Mouse (Mus musculus): ENCODE measurements around the gene St6galnac3. TPM values are rescaled to one million over a fixed set of nuclear protein-coding genes. Genes with fewer than 3 reads are reported as not detected.

St6galnac3 gene
- polyA plus RNA-seq, 1 experiment from 2014 or later = 27.2 TPM

DNA sequence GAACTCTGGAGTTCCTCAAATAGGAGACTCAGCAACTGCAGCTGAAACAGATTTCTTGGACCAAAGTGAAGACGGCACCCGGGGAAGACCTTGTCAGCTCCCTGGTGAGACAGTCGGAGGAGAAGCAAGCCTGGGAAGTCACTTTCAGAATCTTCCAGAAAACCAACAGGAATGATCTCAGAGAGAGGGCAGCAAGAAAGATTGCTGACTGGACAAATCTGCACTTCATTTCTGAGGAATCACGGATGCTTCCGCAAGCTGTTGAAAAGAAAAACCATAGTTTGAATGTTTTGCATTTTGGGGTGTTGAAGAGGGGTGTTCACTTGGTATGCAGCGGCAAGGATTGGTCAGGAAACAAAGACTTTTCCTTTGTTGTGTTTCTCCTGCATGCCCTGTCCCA is 24.4 kb upstream of the St6galnac3 start:
- Histone ChIP-seq H3K9ac (no peak overlapping the region), H3K4me2 (no peak overlapping the region), H3K27ac (replicated peaks) (no peak overlapping the region), H3K9me3 (no peaks in the 10 kb centered on the region), H3K27me3 (no peaks in the 10 kb centered on the region), H3K4me1 (replicated peaks) (no peaks in the 10 kb centered on the region), H3K36me3 (no peaks in the 10 kb centered on the region), H3K4me3 (no peak overlapping the region)
- WGBS = 83% methylated on average over 6 of the region's 6 CpGs
- ATAC-seq (ENCODE audit: low read depth) = no peak

DNA sequence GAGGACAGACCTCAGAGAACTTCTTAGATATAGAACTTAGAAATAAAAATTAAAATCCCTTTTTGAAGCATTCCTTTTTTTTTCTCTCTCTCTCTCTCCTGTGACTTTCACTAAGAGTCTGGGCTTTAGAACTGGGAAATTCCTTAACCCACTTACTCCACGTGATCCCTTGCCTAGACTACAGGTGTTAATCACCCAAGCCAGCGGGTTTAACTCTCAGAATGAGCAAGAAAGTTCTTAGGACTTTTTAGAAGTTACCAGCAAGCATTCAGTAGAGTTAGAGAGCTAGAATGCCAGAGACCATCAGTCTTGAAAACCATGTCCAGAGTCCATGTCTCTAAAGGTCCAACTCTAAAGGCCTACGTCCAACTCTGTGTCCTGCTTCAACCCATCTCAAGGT is 23.3 kb upstream of the St6galnac3 start:
- no peak overlapping the region for H3K9ac ChIP-seq
- H3K4me3 ChIP-seq = no peak overlapping the region
- no peaks in the 10 kb centered on the region for H3K9me3 ChIP-seq
- no peak overlapping the region for H3K27ac ChIP-seq (replicated peaks)
- no peaks in the 10 kb centered on the region for H3K36me3 ChIP-seq
- 88% methylated on average over 3 of the region's 3 CpGs for WGBS
- no peaks in the 10 kb centered on the region for H3K27me3 ChIP-seq
- no peak for ATAC-seq (ENCODE audit: low read depth)
- no peak overlapping the region for H3K4me2 ChIP-seq
- H3K4me1 ChIP-seq (replicated peaks) = no peaks in the 10 kb centered on the region

DNA sequence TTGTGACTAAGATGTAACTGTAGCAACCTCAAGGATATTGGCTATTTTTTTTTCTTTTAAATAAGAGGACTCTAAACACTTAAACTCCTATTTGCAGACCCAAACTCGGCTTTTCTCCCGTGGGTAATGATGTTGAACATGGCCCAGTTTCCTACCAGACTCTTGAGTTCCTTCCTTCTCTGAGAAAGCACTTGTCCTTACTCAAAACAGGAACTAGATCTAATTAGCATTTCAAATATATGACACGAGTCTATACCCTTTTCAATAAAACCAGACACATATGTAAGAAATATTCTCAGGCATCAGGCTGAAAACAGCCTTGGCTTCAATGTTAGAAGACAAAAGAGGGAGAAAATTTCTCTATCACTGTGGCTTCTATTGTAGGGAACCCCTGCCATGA is 20.1 kb upstream of the St6galnac3 start:
- H3K4me3 ChIP-seq = no peak overlapping the region
- H3K9me3 ChIP-seq = no peaks in the 10 kb centered on the region
- no peak overlapping the region for H3K27ac ChIP-seq (replicated peaks)
- WGBS = 78% methylated on average over 3 of the region's 3 CpGs
- no peaks in the 10 kb centered on the region for H3K4me1 ChIP-seq (replicated peaks)
- H3K27me3 ChIP-seq = no peaks in the 10 kb centered on the region
- no peak overlapping the region for H3K9ac ChIP-seq
- H3K36me3 ChIP-seq = no peaks in the 10 kb centered on the region
- no peak for ATAC-seq (ENCODE audit: low read depth)
- no peak overlapping the region for H3K4me2 ChIP-seq

DNA sequence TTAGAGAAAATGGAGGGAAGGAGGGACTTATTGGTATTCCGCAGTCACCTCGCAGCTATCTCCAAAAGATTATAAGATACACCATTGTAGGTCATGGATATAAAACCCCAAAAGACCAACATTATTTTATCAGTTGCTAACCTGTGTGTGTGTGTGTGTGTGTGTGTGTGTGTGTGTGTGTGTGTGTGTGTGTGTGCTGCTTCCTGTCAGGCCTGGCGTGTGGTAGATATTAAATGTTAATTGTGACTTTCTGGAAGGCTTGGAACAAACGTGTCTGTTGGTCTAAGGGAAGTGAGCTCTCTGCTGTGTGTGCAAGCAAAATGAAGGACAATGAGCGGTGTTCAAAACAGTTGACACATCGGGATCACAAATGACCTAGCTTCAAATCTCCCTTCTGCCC is 19.5 kb upstream of the St6galnac3 start:
- Histone ChIP-seq H3K4me2 (no peak overlapping the region), H3K4me3 (no peak overlapping the region), H3K36me3 (no peaks in the 10 kb centered on the region), H3K9me3 (no peaks in the 10 kb centered on the region), H3K9ac (no peak overlapping the region), H3K27ac (replicated peaks) (no peak overlapping the region), H3K27me3 (no peaks in the 10 kb centered on the region), H3K4me1 (replicated peaks) (0 out of 2 replicates have a peak, but pooled peaks cover under 1% of the 10 kb centered on the region)
- WGBS = 87% methylated on average over 6 of the region's 6 CpGs
- ATAC-seq (ENCODE audit: low read depth) = no peak

DNA sequence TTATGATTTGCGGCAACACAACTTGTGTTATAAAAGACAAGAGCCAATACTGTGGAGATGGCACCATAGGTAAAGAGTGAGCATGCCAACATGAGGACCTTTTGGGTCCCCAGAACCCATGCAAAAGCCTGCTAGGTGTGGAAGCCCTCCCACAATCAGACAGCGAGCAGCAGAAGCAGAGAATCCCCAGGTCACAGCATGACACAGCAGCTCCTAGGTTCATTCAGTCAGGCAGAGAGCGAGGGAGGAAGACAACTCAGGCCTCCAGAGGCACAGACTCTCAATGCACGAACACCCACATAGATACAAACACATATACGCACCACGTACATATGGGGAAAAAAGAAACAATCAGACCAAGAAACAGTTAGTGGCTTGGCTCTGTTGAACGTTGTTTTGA is 16.8 kb upstream of the St6galnac3 start:
- H3K36me3 ChIP-seq = no peaks in the 10 kb centered on the region
- H3K27ac ChIP-seq (replicated peaks) = no peak overlapping the region
- no peak overlapping the region for H3K4me3 ChIP-seq
- peaks cover 22% of the 10 kb centered on the region for H3K4me1 ChIP-seq (replicated peaks)
- no peaks in the 10 kb centered on the region for H3K27me3 ChIP-seq
- ATAC-seq (ENCODE audit: low read depth) = no peak
- WGBS = 90% methylated on average over 7 of the region's 7 CpGs
- no peak overlapping the region for H3K9ac ChIP-seq
- H3K9me3 ChIP-seq = no peaks in the 10 kb centered on the region
- H3K4me2 ChIP-seq = no peak overlapping the region

DNA sequence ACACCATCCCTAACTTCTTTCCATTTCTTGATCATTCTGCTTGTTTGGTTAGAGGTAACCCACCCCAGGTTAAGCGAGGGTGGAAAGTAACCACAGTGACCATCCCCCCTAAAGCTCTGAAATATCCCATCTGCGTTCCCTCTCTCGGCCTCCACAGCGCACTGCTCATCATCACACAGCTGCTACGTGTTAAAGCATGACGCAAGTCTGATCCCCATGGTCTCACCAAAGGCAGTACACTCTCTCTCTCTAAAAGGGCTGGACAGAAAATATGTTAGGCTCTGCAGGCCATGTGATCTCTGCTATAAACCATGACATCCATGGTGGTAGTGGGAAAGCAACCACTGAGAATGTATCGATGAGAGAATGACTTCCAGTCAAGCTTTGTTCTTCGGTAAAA is 14.4 kb upstream of the St6galnac3 start:
- no peak overlapping the region for H3K4me3 ChIP-seq
- H3K27me3 ChIP-seq = no peaks in the 10 kb centered on the region
- no peak overlapping the region for H3K4me2 ChIP-seq
- H3K9ac ChIP-seq = no peak overlapping the region
- peaks cover 42% of the 10 kb centered on the region for H3K4me1 ChIP-seq (replicated peaks)
- no peak for ATAC-seq (ENCODE audit: low read depth)
- H3K36me3 ChIP-seq = no peaks in the 10 kb centered on the region
- H3K9me3 ChIP-seq = no peaks in the 10 kb centered on the region
- 87% methylated on average over 8 of the region's 8 CpGs for WGBS
- no peak overlapping the region for H3K27ac ChIP-seq (replicated peaks)

DNA sequence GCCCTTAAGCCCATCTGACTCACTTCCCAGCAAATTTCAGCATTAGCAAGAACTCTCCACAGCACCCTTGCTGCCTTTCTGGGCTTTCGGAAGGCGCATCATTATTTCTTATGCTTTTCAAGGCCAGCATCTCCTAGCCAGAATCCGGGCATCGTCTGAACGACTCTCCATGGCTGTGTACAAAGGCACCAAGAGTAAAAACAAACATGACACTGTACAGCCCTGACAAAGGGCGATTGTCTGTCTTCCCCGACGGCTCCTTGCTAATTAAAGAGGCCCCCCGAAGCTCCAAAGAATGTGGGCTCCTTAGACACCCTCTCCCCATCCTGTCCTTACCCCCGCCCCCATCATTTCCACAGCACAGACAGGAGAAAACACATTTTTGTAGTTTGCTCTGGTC is 13.4 kb upstream of the St6galnac3 start:
- Histone ChIP-seq H3K9ac (no peak overlapping the region), H3K4me1 (replicated peaks) (peaks cover 44% of the 10 kb centered on the region), H3K36me3 (no peaks in the 10 kb centered on the region), H3K4me3 (no peak overlapping the region), H3K27ac (replicated peaks) (no peak overlapping the region), H3K27me3 (no peaks in the 10 kb centered on the region), H3K4me2 (no peak overlapping the region), H3K9me3 (no peaks in the 10 kb centered on the region)
- ATAC-seq (ENCODE audit: low read depth) = peak; percentile 36; the same call in 1 of the 2 replicates
- 14% methylated on average over 10 of the region's 10 CpGs for WGBS

DNA sequence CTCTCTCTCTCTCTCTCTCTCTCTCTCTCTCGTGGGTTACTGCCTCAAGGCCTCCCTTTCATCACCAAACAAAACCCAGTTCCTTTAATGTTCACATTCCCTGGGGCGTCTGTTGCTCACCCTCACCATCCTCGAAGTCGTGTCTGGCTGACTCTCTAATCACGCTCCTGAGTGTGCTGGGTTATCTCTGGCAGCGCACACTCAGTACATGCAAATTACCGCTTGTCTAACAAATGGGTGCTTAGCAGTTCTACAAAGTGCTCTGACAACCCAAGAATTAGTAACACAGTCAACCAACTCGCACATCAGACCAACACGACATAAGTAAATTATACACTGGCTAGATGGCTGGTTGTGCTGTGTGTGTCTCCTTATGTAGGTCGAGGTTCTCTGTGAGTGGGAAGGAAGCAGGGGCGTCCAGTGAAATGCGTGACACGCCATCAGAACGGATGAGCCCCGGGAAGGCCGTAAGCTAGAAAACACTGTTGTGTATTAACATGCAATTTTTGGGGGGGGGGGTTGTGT is 11.8 kb upstream of the St6galnac3 start:
- WGBS = 63% methylated on average over 16 of the region's 16 CpGs
- no peak overlapping the region for H3K27ac ChIP-seq (replicated peaks)

DNA sequence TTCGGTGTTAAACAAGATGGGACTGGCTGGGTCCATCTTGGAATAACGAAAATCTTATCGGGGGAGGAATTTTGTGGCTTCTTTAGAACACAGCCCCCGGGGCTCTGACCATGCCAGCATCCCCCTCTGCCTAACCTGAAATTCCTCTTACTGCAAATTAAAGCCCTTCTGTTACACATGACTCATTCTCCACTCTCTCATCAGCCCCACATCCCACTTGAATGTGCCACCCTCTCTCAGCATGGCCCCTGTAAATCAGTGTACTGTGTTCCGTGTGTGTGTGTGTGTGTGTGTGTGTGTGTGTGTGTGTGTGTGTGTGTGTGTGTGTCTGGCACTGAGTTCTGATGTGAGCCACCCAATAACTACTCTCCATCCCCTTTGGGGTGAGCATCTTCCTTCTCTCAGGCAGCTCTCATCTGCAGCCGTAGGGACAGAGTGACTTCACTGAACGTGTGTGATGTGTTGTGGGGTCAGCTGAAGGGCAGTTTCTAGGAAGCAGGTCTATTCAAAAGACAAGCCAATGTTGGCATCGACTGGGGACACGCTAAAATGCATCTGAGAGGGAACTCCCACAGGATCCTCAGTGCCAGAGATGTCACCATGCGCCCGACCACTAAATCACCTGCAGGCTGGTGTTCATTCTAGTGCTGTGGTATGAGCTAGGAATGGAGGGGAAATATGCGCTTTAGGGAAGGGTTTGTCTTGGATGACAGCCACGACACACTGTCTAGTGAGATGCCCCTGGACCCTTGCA is 11.0 kb upstream of the St6galnac3 start:
- peak; percentile 54; the same call in 1 of the 2 replicates for ATAC-seq (ENCODE audit: low read depth)
- no peak overlapping the region for H3K9ac ChIP-seq
- no peaks in the 10 kb centered on the region for H3K36me3 ChIP-seq
- H3K4me2 ChIP-seq = no peak overlapping the region
- H3K4me1 ChIP-seq (replicated peaks) = peaks cover 54% of the 10 kb centered on the region
- H3K27me3 ChIP-seq = no peaks in the 10 kb centered on the region
- H3K4me3 ChIP-seq = no peak overlapping the region
- no peaks in the 10 kb centered on the region for H3K9me3 ChIP-seq
- WGBS = 52% methylated on average over 13 of the region's 13 CpGs
- no peak overlapping the region for H3K27ac ChIP-seq (replicated peaks)

More for the DNA sequence above, 11.8 kb upstream of the St6galnac3 start:
- Histone ChIP-seq H3K4me3 (no peak overlapping the region), H3K4me2 (no peak overlapping the region), H3K36me3 (no peaks in the 10 kb centered on the region), H3K9me3 (no peaks in the 10 kb centered on the region), H3K9ac (no peak overlapping the region), H3K4me1 (replicated peaks) (peaks cover 51% of the 10 kb centered on the region), H3K27me3 (no peaks in the 10 kb centered on the region)
- ATAC-seq (ENCODE audit: low read depth) = no peak

DNA sequence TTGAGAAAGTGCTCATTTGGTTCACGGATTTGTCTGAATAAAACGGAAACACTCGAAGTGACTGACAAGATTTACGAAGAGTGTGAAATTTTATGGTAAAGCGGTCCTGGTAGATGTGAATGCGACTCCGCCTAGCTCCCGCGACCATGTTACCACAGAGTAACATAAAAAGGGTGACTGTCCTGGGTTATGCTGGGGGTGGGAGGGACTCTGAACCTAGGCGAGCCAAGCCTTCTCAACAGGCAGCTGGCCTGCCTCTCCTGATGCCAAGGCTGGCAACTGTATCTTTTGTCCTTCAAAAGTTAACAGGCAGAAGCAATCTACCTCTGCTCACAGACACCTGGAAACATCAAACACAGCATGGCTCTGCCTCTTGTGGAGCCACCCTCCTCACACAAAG is 9.8 kb upstream of the St6galnac3 start:
- H3K9ac ChIP-seq = no peak overlapping the region
- no peaks in the 10 kb centered on the region for H3K9me3 ChIP-seq
- peaks cover 54% of the 10 kb centered on the region for H3K4me1 ChIP-seq (replicated peaks)
- no peaks in the 10 kb centered on the region for H3K27me3 ChIP-seq
- no peak overlapping the region for H3K4me3 ChIP-seq
- H3K4me2 ChIP-seq = no peak overlapping the region
- ATAC-seq (ENCODE audit: low read depth) = no peak
- no peaks in the 10 kb centered on the region for H3K36me3 ChIP-seq
- H3K27ac ChIP-seq (replicated peaks) = no peak overlapping the region
- WGBS = 27% methylated on average over 10 of the region's 10 CpGs

DNA sequence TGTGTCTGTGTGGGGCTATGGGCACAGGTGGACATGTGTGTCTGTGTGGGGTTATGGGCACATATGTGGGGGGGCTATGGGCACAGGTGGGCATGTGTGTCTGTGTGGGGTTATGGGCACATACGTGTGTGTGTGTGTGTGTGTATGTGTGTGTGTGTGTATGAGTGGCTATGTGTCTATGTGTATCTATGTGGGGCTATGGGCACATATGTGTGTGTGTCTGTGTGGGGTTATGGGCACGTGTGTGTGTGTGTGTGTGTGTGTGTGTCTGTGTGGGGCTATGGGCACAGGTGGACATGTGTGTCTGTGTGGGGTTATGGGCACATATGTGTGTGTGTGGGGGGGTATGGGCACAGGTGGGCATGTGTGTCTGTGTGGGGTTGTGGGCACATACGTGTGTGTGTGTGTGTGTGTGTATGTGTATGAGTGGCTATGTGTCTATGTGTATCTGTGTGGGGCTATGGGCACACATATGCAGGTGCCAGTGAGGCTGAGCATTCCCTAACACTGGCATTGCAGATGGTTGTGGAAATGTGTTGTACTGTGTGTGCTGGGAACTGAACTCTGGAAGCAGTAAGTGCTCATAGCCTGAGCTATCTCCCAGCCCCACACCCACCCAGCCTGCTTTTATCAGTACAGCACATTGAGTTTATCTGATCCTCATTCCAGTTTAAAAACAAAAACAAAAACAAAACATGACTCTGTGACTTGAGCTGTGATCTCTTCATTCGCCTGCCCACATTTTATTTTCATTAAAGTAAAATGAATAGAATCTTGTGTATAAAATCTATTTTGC is 8.6 kb upstream of the St6galnac3 start:
- H3K9ac ChIP-seq = no peak overlapping the region
- peaks cover 45% of the 10 kb centered on the region for H3K4me1 ChIP-seq (replicated peaks)
- no peak overlapping the region for H3K4me2 ChIP-seq
- ATAC-seq (ENCODE audit: low read depth) = peak; percentile 8; the same call in 1 of the 2 replicates
- no peaks in the 10 kb centered on the region for H3K36me3 ChIP-seq
- no peaks in the 10 kb centered on the region for H3K9me3 ChIP-seq
- no peak overlapping the region for H3K4me3 ChIP-seq
- 96% methylated on average over 4 of the region's 4 CpGs for WGBS
- H3K27ac ChIP-seq (replicated peaks) = no peak overlapping the region
- H3K27me3 ChIP-seq = no peaks in the 10 kb centered on the region

DNA sequence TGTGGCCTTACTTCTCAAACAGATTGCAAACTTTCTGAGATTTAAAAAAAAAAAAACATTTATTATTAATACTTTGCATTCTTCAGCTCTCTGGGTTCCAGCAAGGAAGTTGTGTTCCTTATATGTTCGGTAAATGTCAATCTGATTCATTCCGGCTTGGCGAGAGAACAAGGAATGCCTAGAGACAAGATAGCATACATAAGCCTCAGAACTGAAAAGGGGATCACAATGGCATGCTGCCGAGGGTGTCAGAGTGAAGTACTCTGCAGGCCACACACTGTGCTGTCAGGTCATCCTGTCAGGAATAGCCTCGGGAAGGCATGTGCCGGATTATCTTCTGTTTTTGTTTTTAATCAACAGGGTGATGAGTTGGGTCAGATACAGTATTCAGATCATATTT is 7.8 kb upstream of the St6galnac3 start:
- Histone ChIP-seq H3K27me3 (no peaks in the 10 kb centered on the region), H3K4me3 (no peak overlapping the region), H3K9me3 (no peaks in the 10 kb centered on the region), H3K36me3 (no peaks in the 10 kb centered on the region), H3K27ac (replicated peaks) (no peak overlapping the region), H3K9ac (no peak overlapping the region), H3K4me1 (replicated peaks) (peaks cover 39% of the 10 kb centered on the region), H3K4me2 (no peak overlapping the region)
- no peak for ATAC-seq (ENCODE audit: low read depth)
- 51% methylated on average over 6 of the region's 6 CpGs for WGBS

Measured in neural tube, embryonic 13.5 days (tissue).